Mouse (Mus musculus): ENCODE results near the gene Rps6kc1.

Rps6kc1 gene

GRCm38 (mm10) chr1:190832965-190833630 is 78.5 kb downstream of the Rps6kc1 start:
- DNase-seq, result no peak

- no peak for DNase-seq
These were observed 79.6 kb downstream of the Rps6kc1 start for GRCm38 (mm10) chr1:190831839-190832497.

DNA sequence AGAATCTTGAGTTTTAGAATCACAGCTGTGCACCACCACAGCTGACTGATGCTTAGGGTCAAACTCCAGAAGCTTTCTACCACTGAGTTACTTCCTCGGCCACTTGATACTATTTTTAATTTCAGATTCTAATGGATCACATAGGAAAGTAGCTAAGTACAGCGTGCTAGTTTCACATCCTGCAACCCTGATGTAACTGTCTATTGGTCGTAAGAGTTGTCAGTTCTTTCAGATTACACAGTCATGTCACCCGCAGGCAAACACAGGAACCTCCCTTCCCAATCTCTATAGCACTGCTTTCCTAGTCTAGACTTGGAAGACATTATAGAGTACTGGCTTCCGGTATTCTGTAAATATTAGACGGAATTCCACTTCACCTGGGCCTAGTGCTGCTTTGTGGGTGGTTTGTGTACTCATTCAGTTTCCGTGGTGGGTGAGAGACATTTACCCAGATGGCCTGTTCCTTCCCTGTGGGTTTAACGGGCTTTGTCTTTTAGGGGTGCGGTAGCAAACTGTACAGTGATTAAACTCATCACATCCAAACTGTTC is 85.0 kb downstream of the Rps6kc1 start:
- DNase-seq, result no peak

- DNase-seq, result no peak
These were observed 87.8 kb downstream of the Rps6kc1 start for GRCm38 (mm10) chr1:190823745-190824144.

GRCm38 (mm10) chr1:190816141-190816540 is 95.4 kb downstream of the Rps6kc1 start:
- no peak for DNase-seq

DNA sequence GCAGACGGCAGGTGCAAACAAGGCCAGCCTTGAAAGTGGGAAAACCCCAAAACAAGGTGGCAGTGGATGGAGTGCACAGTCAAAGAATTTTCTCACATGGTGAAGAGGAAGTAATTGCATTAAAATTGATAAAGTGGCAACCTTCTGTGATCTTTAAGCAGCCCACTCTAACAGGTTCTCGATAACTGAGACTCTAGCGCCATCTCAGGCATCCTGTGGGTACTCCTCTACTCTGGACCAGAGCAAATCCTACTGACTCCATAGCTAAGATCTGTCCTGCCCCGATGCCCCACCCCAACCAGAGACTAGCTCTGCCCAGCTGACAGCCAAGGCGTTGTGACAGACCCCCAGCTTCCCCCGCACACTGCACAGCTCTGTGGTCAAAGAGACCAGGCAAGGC is 101.2 kb downstream of the Rps6kc1 start:
- DNase-seq, result no peak

GRCm38 (mm10) chr1:190808766-190809221 is 102.8 kb downstream of the Rps6kc1 start:
- no peak for DNase-seq

- no peak for DNase-seq
These were observed 104.8 kb downstream of the Rps6kc1 start for GRCm38 (mm10) chr1:190806817-190807216.

DNA sequence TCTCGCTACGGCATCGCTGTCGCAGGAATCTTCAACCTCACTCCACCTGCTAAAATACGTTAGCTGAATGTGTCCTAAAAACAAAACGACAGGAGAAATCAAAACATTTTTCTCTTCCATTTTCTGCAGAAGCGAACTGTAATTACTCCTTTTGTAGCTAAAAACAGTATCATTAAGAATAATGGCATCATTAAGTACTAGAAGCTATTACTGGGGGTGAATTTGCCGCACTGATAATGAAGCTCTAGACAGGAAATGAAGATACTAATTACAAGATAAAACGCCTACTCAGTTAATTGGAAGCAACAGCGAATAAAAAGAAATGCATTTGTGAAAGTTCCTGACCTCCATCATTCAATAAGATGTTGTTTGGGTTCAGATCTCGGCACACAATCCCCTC is 112.9 kb downstream of the Rps6kc1 start:
- DNase-seq, result no peak

DNA sequence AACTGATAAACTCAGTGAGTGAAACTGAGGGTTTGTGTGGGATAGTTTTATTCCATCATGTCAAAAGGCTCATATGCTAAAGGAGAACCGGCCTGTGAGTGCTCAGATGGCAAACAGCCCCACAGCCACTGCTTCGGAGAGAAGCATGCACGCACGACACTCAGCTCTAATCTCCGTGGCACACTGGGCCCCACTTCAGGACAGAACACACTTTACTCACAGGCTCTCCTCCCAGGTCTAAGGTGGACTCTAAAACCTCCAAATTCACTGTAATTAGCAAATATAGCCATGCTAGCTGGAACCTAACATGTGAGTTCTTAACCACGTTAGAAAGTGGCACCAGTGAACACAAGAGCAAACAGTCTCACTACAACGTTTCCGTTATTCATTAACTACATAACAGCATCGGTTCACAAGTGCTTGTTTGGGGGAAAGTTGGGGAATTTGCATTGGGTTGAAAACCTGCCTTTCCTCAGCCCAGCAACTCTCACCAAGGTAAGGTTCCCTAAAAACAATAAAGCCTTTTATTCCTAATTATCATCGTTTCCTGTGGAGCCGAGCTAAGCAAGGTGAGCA is 114.0 kb downstream of the Rps6kc1 start:
- DNase-seq, result no peak

DNA sequence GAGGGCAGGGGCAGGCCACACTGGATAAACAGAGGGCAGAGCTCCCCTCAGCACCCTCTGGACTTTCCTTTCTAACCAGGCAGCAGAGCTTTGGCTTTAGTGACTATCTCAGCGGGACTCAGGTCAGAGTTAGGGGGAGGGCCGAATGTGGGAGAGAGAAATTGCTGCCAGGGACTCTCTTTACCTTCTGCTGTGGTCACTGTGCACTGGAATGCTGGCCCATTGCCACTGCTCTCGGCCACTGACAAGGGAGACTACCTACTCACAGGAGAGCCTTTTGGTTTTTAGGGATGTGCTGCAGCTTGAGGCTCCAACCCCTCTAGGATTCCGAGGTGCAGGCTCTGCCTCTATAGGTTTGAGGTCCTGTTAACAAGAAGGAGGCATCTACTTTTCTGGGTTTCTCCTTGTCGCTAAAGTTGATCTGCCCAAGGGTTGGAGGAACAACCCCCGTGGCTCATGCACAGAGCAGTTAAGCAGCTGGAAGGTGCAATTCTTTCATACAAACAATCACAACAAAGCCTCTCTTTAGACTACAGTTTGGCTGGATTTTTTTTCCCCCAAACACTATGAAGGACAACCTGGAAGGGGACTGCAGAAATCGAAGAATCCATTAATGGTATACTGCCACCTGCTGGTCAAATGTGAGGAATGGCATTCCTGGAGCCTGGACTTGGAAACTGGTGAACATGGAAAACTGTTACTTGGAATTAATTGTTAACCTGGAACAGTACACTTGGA is 114.7 kb downstream of the Rps6kc1 start:
- DNase-seq, result peak; percentile 62

- no peak for DNase-seq
These were observed 119.9 kb downstream of the Rps6kc1 start for GRCm38 (mm10) chr1:190791638-190792037.

GRCm38 (mm10) chr1:190790720-190791119 is 120.8 kb downstream of the Rps6kc1 start:
- no peak for DNase-seq

GRCm38 (mm10) chr1:190777660-190778059 is 133.9 kb downstream of the Rps6kc1 start:
- no peak for DNase-seq

- DNase-seq, result no peak
These were observed 135.3 kb downstream of the Rps6kc1 start for GRCm38 (mm10) chr1:190776260-190776659.

DNA sequence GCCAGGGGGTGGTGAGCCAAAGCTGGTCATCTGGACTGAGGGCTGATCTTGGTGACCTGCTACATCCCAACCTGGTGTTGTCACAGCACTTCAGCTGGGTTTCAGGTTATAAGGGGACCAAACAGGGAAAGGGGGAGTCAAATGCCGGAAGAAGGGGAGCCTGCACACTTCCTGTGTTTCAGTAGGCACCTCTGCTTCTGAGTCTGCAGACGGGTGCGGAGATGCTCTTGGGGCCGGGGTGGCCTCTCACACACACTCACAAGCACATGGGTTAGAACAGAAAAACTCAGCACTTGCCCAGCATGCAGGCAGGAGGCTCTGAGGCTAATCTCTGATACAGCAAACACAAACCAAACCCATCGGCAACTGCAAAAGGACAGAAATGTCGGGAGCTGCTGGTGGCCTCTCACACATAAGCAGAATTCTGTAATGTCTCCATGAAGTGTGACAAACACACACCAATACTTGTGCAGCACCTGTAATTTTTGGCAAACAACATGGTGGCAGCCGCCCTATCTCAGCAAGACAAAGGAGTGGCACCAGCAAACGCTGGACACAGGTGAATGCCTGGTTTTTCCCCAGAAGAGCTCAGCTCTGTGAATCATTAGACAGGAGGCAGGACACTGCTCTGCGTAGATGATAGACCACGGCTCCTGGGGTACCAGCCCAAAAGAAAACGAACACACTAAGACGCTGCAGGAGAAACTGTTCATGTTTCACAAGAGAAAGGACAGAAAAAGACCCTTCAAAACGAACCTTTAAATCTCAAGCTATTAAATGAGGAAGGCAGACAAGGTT is 139.3 kb downstream of the Rps6kc1 start:
- DNase-seq, result no peak

- DNase-seq, result no peak
These were observed 141.8 kb downstream of the Rps6kc1 start for GRCm38 (mm10) chr1:190769748-190770147.

- DNase-seq, result no peak
These were observed 143.3 kb downstream of the Rps6kc1 start for GRCm38 (mm10) chr1:190768307-190768706.

- no peak for DNase-seq
These were observed 143.9 kb downstream of the Rps6kc1 start for GRCm38 (mm10) chr1:190767621-190768020.

DNA sequence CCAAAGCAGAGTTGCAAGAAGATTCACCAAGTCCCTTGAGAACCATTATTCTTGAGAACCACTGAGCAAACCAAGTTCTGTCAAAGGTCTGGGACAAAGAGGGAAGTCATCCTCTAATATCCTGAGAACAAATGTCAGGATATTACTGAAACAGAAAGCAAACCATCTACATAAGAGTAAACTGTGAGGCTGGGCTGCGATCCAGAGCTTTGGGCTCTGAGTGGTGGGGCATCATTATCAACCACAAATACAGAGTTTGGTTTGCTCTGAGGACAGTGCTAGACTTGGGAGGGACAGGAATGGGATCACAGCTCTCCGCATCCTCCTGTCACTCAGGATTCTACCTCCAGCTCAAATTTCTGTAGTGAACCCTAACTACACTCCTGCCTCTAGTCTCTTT is 144.8 kb downstream of the Rps6kc1 start:
- no peak for DNase-seq

GRCm38 (mm10) chr1:190763756-190764155 is 147.8 kb downstream of the Rps6kc1 start:
- peak; percentile 9 for DNase-seq

DNA sequence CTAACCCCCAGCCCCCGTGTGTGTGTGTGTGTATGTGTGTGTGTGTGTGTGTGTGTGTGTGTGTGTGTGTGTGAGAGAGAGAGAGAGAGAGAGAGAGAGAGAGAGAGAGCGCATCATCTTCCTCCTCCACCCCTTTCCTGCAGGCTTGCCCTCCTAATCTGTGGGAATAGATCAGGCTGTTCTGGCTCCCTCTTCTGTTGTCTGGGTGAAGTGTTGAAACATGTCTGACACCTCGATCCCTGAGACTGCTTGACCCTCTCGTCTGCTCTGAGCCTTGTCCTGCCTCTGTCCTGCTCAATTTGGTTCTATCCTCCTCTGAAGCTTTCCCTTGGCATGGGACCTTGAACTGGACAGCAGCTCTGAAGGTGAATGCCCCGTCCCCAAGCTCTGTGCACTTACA is 149.8 kb downstream of the Rps6kc1 start:
- DNase-seq, result no peak

Data from cerebellum, adult 11-12 months (tissue).